Mouse (Mus musculus): ENCODE results near the gene 4933416C03Rik.

4933416C03Rik gene

GRCm38 (mm10) chr10:116079396-116079795 lies 34.3 kb downstream of the 4933416C03Rik start:
- no peak for DNase-seq (ENCODE audit: low read depth in 1 of 2, low spot score in 2 of 2)

GRCm38 (mm10) chr10:116078636-116079035 lies 35.1 kb downstream of the 4933416C03Rik start:
- DNase-seq (ENCODE audit: low read depth in 1 of 2, low spot score in 2 of 2): no peak

- no peak for DNase-seq (ENCODE audit: low read depth in 1 of 2, low spot score in 2 of 2)
These were observed 37.8 kb downstream of the 4933416C03Rik start for GRCm38 (mm10) chr10:116075954-116076353.

All from monocyte, adult 2 months (primary cell).